Mouse (Mus musculus) embryo, embryonic 11.5 days (tissue): ENCODE measurements around the gene Acot12.
"Not testable (repeated sequence)": the region's sequence is repeated elsewhere in the genome, so short reads cannot be mapped to it uniquely, and the experiment has no call there.

Experiments
- DNase-seq: peaks from one replicate; pipeline ENCODE4 v3.0.0-alpha.2; 2012; ENCODE audit warnings: low read depth, low spot score

Acot12 gene

DNA sequence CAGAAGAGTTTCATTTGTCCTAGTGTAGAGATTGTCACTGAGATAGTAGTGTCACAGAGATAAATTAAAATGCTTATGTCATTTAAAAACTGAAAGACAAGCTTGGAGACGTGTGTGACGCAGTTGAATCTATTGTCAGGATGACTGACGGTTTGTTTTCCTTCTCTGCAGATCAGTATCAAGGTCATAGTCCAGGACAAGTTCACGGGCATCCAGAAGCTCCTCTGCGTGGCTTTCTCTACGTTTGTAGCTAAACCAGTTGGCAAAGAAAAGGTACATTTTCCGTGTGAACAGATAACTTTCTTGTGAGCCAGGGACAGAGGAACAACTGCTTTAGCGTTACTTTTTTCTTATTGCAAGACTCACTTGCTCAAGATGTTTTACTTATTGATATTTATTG, 18.5 kb downstream of the Acot12 start:
- no peak for DNase-seq

DNA sequence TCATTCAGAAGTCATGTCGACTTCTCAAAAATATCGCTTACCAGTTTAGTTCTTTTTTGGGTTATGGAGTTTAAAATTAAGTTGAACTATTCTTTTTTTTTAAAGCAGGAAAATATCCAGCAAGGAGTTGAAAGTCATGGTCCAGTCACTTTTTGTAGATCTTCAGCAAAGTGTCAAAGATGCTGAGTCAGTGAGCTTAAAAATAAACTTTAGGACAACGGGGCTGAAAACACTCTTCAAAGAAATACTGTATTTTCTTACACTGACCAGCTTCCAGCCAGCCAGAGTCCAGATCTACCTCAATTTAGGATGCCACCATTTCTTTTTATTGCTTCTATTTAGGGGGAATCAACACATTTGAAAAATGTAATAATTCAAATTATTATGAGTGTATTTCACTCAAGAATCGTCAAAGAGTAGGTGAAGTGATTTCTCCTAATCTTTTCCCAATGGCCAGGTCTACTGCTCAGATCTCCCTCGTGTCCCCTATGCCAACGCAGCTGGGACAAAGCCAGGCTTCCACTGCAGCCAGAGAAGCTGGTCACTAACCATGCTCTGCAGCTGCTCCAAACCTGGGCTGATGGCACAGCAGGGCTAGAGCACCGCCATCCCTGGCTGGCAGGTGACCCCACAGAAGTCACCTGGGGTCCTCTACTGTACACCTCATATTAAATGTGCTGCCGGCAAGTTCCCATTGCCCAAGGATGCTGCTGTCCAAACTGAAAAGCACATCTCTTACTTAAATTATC, 19.2 kb downstream of the Acot12 start:
- DNase-seq = no peak

DNA sequence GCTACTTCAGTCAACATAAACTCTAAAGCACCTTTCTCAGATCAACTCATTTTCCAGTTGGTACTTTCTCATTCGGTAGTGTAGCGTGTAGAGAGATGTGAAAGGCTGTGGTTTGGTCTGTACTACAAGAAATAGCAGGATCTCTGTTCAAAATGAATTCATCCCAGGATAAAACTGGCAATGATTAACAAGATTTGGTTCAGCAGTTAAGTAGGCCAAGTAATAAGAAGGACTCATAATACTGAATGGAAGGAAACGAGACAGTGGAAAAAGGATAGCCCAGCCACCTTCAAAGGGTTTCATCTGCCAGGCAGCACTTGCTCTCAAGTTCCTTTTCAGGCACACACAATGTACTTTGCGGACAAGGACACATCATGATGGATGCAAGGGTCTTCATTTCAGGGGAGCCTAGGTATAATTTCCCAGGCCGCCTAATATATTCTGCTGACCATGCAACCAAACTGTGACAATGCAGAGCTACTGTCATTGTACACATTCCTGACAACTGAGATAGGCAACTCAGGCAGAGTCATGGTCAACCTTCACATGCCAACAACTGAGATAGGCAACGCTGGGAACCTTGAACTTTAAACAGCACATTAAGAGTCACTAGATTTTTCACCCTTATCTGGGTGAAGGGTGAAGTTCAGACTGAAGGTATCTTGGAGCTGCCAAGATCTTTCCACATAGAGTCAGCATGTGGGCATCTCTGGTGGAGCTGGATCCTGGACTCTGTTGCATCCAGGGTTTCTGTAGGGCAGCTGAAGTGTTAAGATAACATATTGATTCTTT, 20.5 kb downstream of the Acot12 start:
- no peak for DNase-seq

DNA sequence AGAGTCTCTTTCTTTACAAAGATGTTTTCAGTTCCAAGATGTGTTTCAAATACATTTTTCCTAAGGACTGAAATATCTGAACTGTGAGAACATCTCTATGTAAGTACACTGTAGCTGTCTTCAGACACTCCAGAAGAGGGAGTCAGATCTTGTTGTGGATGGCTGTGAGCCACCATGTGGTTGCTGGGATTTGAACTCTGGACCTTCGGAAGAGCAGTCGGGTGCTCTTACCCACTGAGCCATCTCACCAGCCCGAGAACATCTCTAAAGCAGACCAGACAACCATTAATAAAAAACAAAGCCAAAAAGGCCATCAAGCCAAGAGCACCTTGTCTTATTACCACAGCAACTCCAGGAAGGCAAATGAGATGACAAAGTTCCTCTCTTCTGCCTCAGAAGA, 22.3 kb downstream of the Acot12 start:
- not testable (repeated sequence) for DNase-seq

DNA sequence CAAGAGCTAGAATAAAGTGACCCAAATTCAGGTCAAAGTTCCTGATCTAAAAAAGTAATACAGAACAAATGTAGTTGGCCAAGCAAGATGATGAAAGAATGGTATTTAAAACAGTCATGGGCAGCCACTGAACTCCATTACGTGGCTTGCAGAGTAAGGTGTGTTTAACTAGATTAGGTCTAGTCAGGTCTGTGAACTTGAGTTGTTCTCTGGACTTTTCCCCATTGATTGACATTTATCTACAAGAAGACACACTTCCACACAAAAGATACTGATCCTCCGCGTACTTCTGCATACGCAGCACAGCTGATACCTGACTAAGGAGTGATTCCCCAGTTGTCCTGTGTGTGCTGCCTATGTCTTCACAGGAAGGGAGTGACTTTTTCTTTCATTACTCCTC, 24.3 kb downstream of the Acot12 start:
- DNase-seq = no peak

DNA sequence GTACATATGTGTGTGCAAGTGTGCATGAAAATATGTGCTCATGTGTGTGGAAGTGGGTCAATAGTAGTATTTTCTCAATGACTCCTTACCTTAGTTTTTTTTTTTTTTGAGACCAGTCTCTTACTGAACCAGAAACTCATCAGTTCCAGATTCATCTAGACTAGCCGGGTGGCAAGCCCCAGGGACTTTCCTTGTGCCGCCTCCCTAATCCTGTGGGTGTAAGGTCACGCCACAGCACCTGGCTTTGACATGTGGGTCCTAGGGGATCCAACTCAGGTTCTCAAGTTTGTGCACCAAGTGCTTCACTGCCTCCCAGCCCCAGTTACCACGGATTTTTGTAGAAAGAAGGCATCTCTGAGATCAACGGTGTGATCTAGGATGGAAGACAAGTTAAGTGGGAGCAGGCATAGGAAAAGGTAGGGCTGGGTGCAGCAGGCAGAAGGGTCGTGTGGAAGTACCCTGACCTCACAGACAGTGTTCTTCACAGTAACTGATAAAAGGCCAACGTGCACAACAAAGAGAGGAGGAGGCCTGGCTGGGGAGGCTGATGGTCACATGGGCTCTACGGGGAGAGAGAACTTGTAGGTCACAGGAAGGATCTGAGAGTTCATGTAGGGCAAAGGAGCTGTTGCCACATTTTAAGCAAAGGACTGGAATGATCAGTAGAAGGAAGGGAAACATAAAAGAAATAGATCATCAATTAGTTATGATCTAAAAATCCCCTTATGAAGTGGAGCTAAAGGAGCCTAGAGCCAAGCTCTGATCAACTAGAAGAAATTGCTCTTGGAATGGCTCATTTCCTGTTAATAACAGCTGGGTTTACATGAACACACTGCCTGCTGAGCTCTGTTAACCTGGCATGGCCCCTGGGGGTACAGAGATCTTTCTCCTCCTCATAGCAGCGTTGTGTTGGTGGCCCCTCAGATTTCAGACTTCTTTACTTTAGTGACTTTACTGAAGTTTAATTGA, 27.7 kb downstream of the Acot12 start:
- no peak for DNase-seq

DNA sequence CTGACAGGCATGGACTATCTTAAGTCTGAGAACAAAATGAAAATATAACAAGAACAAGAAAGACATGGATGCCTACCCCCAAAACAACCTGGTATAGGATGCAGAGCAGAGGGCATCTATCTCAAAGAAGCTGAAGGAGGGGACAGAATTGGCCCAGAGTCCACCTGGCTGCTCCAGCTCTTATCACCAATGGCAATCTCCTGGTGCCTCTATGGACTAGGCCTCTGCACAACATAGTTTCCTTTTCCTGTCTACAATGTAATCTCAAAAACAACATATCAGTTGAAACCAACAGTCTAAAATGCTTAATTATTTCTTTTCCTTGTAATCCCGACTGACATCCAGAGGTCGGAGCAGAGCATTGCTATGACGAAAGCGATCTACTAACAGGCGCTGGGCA, 36.8 kb downstream of the Acot12 start:
- DNase-seq = no peak

DNA sequence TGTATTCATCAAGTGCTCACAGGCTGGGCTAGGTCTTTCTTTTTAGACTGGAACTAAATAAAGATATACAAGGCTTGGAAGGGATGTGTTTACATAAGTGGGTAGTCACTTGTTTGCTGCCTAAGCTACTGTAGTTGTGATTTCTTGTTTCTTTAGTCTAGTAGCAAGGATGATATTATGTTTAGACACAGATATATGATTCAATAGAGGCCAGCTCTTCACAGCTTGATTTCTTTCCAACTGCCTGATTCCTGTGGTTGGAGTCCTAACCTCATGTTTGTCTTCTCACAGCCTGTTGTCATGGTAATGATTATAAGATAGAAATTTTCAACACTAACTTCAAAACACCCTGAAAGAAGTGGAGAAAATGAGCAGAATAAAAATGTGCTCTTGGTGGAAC, 38.6 kb downstream of the Acot12 start:
- no peak for DNase-seq

DNA sequence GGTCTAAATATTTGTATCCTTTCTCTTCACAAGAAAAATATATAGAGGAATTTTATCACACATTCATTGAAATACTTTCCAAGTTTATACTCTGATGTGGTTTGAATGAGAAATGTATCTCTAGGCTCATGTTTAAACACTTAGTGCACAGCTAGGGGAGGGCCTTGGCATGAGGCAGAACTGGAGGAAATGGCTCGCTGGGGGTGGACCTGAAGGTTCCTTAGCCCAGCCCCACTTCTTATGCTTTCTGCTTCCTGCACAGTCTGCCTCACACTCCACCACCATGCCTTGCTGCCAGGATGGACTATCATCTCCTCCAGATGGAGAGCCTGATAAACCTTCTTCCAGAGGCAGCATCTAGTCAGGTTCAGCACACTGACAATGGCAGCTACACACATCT, 50.7 kb downstream of the Acot12 start:
- no peak for DNase-seq

DNA sequence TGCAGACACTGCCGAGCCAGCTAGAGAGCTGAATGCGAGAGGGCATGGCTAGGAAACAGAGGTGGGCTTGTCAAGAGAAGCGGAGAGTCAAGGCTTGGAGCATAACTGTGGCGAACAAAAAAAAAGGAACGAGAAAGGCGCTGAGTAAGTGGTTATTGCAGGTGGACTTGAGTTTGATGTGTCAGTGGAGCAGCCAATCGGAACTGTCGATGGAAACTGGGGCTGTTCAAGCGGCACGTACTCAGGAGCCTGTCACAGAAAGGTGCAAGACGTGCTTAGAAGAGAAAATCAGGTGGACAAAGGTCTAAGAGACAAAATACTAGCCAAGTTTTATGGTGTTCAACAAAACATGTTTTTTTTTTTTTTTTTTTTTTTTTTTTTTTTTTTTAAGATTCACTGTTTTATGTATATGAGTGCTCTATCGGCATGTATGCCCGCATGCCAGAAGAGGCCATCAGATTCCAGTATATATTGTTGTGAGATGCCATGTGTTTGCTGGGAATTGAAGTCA, 53.7 kb downstream of the Acot12 start:
- DNase-seq = no peak

DNA sequence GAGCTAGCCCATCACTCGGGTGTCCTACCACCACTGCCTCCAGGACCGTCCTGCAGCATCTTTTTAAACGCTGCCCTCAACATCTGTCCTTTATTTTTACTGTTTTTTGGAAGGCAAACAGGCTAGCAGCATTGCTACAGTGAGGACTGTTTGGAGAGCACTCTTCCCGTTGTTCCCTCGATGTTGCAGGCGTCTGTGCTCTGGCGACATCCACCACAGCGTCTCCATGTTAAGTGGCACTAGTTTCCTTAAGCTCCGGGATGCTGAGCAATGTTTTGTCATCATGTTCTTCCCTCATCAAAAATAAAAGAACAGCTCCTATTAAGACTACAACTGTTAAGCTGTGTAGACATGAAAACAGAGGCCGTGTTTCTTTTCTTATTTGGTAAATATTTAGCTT, 54.3 kb downstream of the Acot12 start:
- DNase-seq = no peak

DNA sequence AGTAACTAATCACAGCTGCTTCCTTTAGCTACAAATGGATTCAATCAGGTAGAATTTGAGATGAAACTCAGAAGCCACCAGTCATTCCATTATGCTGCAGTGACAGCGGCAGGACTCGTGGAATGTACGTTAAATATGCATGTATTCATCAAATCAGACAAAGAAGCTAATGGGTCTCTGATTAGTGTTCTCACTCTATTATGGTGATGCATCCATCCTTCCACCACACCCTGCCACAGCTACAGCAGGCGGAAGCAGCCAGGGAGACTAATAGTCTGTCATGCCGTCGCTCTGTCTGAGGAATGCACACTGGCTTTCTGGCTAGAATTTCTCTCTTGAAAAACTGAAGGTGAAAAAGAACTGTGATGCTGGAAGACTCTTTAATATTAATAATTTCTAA, 54.7 kb downstream of the Acot12 start:
- no peak for DNase-seq

DNA sequence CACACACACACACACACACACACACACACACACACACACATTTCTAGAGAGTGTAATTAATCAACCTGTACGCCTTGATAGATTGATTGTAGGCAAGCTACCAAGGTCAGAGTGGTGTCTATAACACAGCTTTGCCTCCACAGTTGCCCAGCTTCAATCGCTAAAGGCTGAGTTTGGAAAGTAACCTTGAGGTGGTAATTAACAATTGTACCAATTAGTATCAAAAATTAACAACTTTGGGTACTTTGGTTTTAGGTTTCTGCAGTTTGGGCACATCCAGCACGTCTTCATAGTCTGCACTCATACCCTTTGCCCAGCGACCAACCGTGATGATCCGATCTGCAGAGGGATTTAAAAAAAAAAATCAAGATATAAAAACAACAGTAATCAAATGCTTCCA, 55.6 kb downstream of the Acot12 start:
- DNase-seq = no peak

DNA sequence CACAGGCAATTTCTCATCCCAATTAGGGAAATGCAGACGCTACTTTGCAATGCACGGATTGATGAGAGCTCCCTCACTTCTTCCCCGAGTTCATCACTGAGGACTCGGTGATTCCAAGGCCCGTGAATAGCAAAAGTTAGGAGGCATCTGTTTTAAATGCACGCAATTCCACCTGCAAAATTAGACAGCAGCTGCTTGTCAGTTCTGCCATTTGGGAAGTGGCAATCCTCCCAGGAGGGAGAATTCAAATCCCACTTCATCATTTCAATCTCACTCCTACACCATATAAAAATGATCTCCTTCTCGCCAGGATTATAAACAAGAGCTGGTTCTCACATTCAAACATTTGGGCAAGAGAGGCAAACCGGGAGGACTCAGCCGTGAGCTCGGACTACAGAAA, 56.1 kb downstream of the Acot12 start:
- DNase-seq = no peak

DNA sequence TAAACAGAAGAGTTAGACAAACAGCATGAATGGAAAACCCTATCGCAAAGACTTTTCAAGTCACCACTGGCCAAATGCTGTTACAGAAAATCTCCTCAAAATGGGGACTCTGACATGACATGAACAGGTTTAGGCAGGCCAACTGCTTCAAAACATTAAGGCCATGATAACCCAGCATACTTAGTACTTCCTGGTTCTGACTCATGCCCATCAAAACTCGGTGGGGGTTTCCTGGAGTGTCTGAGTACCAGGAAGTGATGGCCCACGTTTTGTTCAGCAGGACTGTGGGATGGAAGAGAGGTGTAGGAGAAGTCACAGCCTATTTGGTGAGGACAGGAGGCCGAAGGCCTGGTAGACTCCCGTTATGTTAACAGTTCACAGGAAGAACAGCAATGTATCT, 60.4 kb downstream of the Acot12 start:
- DNase-seq = no peak

DNA sequence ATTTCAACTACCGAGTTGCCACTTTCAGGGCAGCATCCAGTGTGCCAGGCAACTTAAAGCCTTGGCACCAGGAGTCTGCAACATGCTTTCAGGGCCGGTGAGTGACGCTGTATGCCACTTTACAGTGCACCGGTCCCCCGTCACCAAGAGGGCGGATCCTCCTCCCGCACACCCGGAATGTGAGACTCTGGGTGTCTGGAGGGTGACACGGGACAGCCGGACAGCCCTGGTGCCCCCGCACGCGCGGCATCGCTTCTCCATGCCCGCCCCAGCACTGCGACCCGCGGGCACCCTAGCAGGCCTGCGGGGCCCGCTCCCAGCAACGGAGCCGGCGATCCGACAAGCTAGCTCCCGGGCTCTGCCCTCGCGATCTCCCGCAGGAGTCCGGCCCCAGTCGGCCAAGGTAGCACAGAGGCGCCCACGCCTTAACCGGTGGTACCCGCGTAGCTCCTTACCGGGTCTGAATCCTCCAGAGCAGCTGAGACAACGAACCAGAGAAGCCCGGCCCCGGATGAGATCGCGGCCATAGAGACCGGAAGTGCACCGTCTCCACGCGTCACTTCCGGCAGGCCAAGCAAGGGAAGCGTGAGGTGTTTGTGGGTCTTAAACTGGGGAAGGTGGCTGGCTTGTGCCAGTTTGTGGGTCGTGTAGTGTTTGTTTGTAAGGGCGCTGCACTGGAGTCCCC, 66.0 kb downstream of the Acot12 start, which contains the start of gene Zcchc9:
Gene Zcchc9, minus strand, starts transcription at position 551 of the 685 bp plus-strand sequence.
- peak; percentile 80 for DNase-seq

DNA sequence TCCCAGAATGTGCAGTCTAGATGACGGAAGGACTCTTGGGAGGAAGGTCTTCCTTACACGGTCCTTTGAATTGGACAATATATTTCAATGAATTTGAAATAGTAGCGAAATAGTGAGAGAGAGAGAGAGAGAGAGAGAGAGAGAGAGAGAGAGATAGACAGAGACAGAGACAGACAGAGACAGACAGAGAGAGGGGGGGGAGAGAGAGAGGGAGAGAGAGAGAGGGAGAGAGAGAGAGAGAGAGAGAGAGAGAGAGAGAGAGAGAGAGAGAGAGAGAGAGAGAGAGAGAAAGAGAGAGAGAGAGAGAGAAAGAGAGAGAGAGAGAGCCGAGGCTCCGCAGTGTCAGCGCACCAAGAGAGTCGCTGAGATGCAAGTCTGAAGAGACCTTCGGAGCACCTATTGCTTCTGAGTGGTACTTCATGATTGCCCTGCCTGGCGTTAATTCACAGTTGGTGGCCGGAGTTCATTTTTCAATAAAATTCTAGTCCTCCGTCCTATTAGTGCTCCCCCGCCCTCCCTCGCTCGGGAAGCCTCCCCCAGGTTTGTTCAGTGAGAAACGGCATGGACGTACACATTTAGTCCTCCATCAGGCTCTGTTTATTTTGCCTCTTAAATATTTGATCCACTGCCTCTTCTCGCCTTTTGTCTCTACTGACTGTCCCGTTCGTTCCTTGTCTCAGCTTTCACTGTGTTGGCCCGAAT, 66.7 kb downstream of the Acot12 start:
- DNase-seq = no peak

DNA sequence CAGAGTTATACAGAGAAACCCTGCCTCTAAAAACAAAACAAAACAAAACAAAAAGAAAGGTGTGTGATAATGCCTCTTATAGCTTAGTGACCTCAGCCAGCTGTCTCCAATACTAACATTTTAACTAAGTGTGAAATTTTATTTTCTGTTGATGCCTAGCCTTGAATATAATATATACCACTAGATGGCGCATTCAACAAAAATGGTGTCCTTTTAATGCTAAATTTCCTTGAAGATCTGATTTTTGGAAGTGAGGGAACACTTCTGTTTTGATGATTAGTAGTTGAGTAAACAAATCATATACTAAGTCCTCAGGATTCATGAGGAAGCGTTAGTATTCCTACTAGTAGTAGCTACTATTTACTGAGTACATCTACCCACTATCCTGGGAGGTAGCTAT, 68.2 kb downstream of the Acot12 start:
- DNase-seq = no peak

DNA sequence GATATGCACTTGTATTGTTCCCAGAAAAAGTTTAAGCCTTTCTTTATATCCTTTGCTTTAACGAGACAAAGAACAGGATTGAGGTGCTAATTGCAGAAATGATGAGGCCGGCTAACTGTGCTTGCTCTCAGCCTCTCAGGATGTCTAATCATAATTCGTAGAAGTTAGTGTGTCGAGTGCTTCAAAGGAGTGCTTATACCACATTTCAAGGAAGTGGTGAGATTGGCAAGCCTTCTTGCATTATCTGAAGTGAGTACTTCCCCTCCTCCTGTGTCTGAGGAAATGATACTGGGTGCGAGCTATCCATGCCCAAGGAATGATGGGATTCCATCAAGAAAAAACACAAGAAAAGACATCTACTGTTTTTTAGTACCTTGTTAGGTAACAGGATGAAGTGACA, 73.4 kb downstream of the Acot12 start:
- no peak for DNase-seq

DNA sequence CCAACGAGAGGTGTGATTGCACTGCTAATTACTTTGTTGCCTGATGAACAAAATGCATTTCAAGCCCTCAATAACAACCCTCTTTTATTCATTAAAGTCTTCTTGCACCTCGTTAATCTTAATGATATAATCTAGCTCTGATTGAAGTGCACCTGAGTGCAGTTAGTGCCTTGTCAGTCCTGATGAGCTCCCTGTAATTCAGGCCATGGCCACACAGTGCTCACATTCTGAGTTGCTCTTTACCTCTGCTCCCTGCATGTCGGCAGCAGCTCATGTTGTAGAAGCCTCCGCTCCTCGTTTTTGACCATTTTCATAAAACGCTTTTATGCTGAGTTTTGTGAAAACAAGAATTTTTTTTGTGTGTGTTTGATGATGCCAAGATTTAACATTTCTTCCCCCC, 82.4 kb downstream of the Acot12 start:
- no peak for DNase-seq
